Mouse (Mus musculus) limb, embryonic 10.5 days (tissue): ENCODE results near the gene Tap2. TPM values are rescaled to one million over a fixed set of nuclear protein-coding genes. Genes with fewer than 3 reads are reported as not detected.

Experiments used
- polyA plus RNA-seq: library from polyadenylated mRNA; unstranded; fragments of >200 nt; fragmentation: Nextera tagmentation; extraction: Ambion mirVana; gene quantifications from 2 replicates; pipeline ENCODE4 v1.2.1, GENCODE M21; 2016

Tap2 gene
- polyA plus RNA-seq, 1 experiment from 2014 or later = 0.61 TPM

Other genes starting within 250 kb of the Tap2 start
- 49.8 and 50.3 TPM in 2 replicates for gene Vps52, start 247.7 kb upstream of the Tap2 start, polyA plus RNA-seq
- 1,605 and 1,760 TPM in 2 replicates for gene Rps18, start 247.5 kb upstream of the Tap2 start, polyA plus RNA-seq
- gene H2-K1, start 203.2 kb upstream of the Tap2 start, polyA plus RNA-seq = 2.9 and 4.7 TPM in 2 replicates
- gene Ring1, start 178.8 kb upstream of the Tap2 start, polyA plus RNA-seq = 11.8 and 15.0 TPM in 2 replicates
- gene H2-Ke6, start 175.5 kb upstream of the Tap2 start, polyA plus RNA-seq = 25.9 and 33.7 TPM in 2 replicates
- gene Slc39a7, start 171.8 kb upstream of the Tap2 start, polyA plus RNA-seq = 196 TPM in 2 replicates
- 49.9 and 51.0 TPM in 2 replicates for gene Rxrb, start 171.7 kb upstream of the Tap2 start, polyA plus RNA-seq
- 0.43 and 2.5 TPM in 2 replicates for gene Col11a2, start 164.1 kb upstream of the Tap2 start, polyA plus RNA-seq
- gene H2-Oa, start 111.2 kb upstream of the Tap2 start, polyA plus RNA-seq = 0.31 and 0.66 TPM in 2 replicates
- gene H2-DMa, start 84.0 kb upstream of the Tap2 start, polyA plus RNA-seq = 4.2 and 5.3 TPM in 2 replicates
- gene Brd2, start 80.9 kb upstream of the Tap2 start, polyA plus RNA-seq = 140 and 145 TPM in 2 replicates
- gene H2-DMb2, start 60.2 kb upstream of the Tap2 start, polyA plus RNA-seq = 0.18 and 0.40 TPM in 2 replicates
- 0.18 and 0.51 TPM in 2 replicates for gene H2-DMb1, start 50.5 kb upstream of the Tap2 start, polyA plus RNA-seq
- gene Tap1, start 16.0 kb upstream of the Tap2 start, polyA plus RNA-seq = 1.6 and 3.2 TPM in 2 replicates
- gene Psmb9, start 15.8 kb upstream of the Tap2 start, polyA plus RNA-seq = 0.78 and 1.1 TPM in 2 replicates
- 0.74 and 0.87 TPM in 2 replicates for gene Psmb8, start 5.8 kb upstream of the Tap2 start, polyA plus RNA-seq
- not detected in 2 replicates for gene H2-Ob, start 35.4 kb downstream of the Tap2 start, polyA plus RNA-seq
- gene H2-Ab1, start 54.2 kb downstream of the Tap2 start, polyA plus RNA-seq = 6.7 and 9.9 TPM in 2 replicates
- not detected in 2 replicates for gene H2-Aa, start 84.3 kb downstream of the Tap2 start, polyA plus RNA-seq
- gene H2-Eb1, start 102.3 kb downstream of the Tap2 start, polyA plus RNA-seq = 0.80 and 0.83 TPM in 2 replicates
- not detected in 2 replicates for gene H2-Eb2, start 122.1 kb downstream of the Tap2 start, polyA plus RNA-seq
- gene Btnl2, start 151.3 kb downstream of the Tap2 start, polyA plus RNA-seq = not detected in 2 replicates
- gene Btnl1, start 173.6 kb downstream of the Tap2 start, polyA plus RNA-seq = not detected in 2 replicates
- 0.53 and 1.3 TPM in 2 replicates for gene BC051142, start 195.3 kb downstream of the Tap2 start, polyA plus RNA-seq